Mouse (Mus musculus) mature B cell (primary cell): Measurements from ENCODE around the gene Slc7a5.

Source experiments
- in situ Hi-C: fragments of 300-500 bp; cut with MboI; formaldehyde crosslinking; loops from 2 replicates; pipeline ENCODE4 v1.14.3; 2019

Gene Slc7a5

GRCm38 (mm10) chr8:121907587-121908248 is at the start of gene Slc7a5:
Gene Slc7a5 (minus strand): TSS chr8:121907694.
- in situ Hi-C loops: loop anchor here (25.0 kb wide), 1 partner anchor 320 kb away; the partner anchor contains the start of genes Fbxo31 and Map1lc3b

GRCm38 (mm10) chr8:121955825-121956500 is 48.5 kb upstream of the Slc7a5 start:
- in situ Hi-C loops: no loop called here

- in situ Hi-C loops: no loop called here
Observed at GRCm38 (mm10) chr8:121954981-121955555, 47.6 kb upstream of the Slc7a5 start.

GRCm38 (mm10) chr8:121953821-121954545 is 46.5 kb upstream of the Slc7a5 start:
- in situ Hi-C loops: no loop called here

- in situ Hi-C loops: no loop called here
Observed at GRCm38 (mm10) chr8:121952800-121953199, 45.3 kb upstream of the Slc7a5 start.

GRCm38 (mm10) chr8:121952122-121952521 is 44.6 kb upstream of the Slc7a5 start:
- in situ Hi-C loops: no loop called here

GRCm38 (mm10) chr8:121951656-121952009 is 44.1 kb upstream of the Slc7a5 start:
- in situ Hi-C loops: no loop called here

- in situ Hi-C loops: no loop called here
Observed at GRCm38 (mm10) chr8:121950749-121951655, 43.5 kb upstream of the Slc7a5 start.

- in situ Hi-C loops: no loop called here
Observed at GRCm38 (mm10) chr8:121949941-121950748, 42.7 kb upstream of the Slc7a5 start.

- in situ Hi-C loops: no loop called here
Observed at GRCm38 (mm10) chr8:121949222-121949800, 41.8 kb upstream of the Slc7a5 start, which contains the start of gene Banp. Gene Banp (plus strand): TSS chr8:121949750.

GRCm38 (mm10) chr8:121948321-121949145 is 41.0 kb upstream of the Slc7a5 start:
- in situ Hi-C loops: no loop called here

GRCm38 (mm10) chr8:121947753-121948141 is 40.3 kb upstream of the Slc7a5 start:
- in situ Hi-C loops: no loop called here

- in situ Hi-C loops: no loop called here
Observed at GRCm38 (mm10) chr8:121947047-121947752, 39.7 kb upstream of the Slc7a5 start.

GRCm38 (mm10) chr8:121946351-121946750 is 38.9 kb upstream of the Slc7a5 start:
- in situ Hi-C loops: no loop called here

- in situ Hi-C loops: no loop called here
Observed at GRCm38 (mm10) chr8:121944831-121945230, 37.3 kb upstream of the Slc7a5 start, which contains the start of gene Car5a. Gene Car5a (minus strand): TSS chr8:121944904.

GRCm38 (mm10) chr8:121943716-121944115 is 36.2 kb upstream of the Slc7a5 start:
- in situ Hi-C loops: no loop called here

- in situ Hi-C loops: no loop called here
Observed at GRCm38 (mm10) chr8:121943057-121943540, 35.6 kb upstream of the Slc7a5 start.

GRCm38 (mm10) chr8:121938732-121939131 is 31.2 kb upstream of the Slc7a5 start:
- in situ Hi-C loops: no loop called here
